Mouse (Mus musculus): ENCODE results near the gene Olfr320.

GRCm38 (mm10) chr11:58733372-58733771 is 52.5 kb downstream of the Olfr320 start:
- TF ChIP-seq CTCF (IDR thresholded peaks at IDR 0.05; ENCODE audit: insufficient read depth, low read length) (no peak), POLR2A (IDR thresholded peaks at IDR 0.05; ENCODE audit: borderline replicate concordance, extremely low read depth, low read depth, low read length) (no peak)

All from lung, adult 2 months (tissue).